ENCODE assay signal across 8 mouse cellular contexts in the genomic region with DNA sequence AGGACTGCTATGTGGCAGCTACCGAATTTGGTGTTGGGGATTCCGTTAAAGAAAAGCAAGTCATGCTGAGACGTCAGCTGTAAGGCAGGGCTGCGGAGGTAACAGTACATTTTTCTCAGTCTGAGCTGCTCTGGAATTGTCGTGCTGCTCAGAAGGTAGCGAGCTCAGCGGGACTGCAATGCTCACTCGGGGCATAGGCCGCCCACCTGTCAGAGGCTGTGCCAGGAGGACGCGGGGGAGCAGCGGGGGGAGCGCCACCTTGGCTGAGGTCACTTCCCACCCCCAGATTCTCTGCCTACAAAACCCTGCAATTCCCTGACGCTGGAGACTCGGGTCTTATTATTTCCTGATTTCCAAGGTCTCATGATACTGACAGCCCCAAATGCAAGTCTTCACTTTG. TPM values are rescaled to one million over a fixed set of nuclear protein-coding genes. Genes with fewer than 3 reads are reported as not detected.
DNase-seq lines count a peak whose midpoint lies in the region; ATAC-seq and TF ChIP-seq lines count a peak whose summit lies in the region.

No protein-coding gene starts in this region.

- no peak for TF ChIP-seq POLR2A in bone marrow macrophage, adult 2 months (IDR thresholded peaks at IDR 0.05; ENCODE audit: borderline replicate concordance, low read depth, low read length)

- H3K4me3 ChIP-seq in heart, embryonic 13.5 days = peak overlapping the region; percentile 75
- peak overlapping the region; percentile 69 for H3K4me3 ChIP-seq in bone marrow macrophage, adult 2 months (ENCODE audit: insufficient read depth, low read length)
- H3K4me3 ChIP-seq in erythroblast, embryonic 14.5 days (replicated peaks) = peak overlapping the region; percentile 75
- peak overlapping the region; percentile 68 for H3K4me3 ChIP-seq in hindbrain, embryonic 13.5 days
- peak overlapping the region; percentile 82 for H3K4me3 ChIP-seq in limb, embryonic 15.5 days

- H3K27ac ChIP-seq in heart, embryonic 13.5 days (replicated peaks) = peak overlapping the region; percentile 97
- peak overlapping the region; percentile 98 for H3K27ac ChIP-seq in bone marrow macrophage, adult 2 months (ENCODE audit: insufficient read depth, low read depth, low read length)
- peak overlapping the region; percentile 93 for H3K27ac ChIP-seq in hindbrain, embryonic 13.5 days
- peak overlapping the region; percentile 95 for H3K27ac ChIP-seq in limb, embryonic 15.5 days

- WGBS in heart, embryonic 13.5 days = 3% methylated on average over 15 of the region's 15 CpGs
- WGBS in hindbrain, embryonic 13.5 days = 4% methylated on average over 15 of the region's 15 CpGs
- under 1% methylated on average over 15 of the region's 15 CpGs for WGBS in limb, embryonic 15.5 days

- H3K9ac ChIP-seq in heart, embryonic 13.5 days = peak overlapping the region; percentile 97
- H3K9ac ChIP-seq in hindbrain, embryonic 13.5 days = peak overlapping the region; percentile 76
- H3K9ac ChIP-seq in limb, embryonic 15.5 days = peak overlapping the region; percentile 68

- ATAC-seq in heart, embryonic 13.5 days (ENCODE audit: extremely low read depth, insufficient number of reproducible peaks, low FRiP score, low TSS enrichment) = no peak
- ATAC-seq in hindbrain, embryonic 13.5 days (ENCODE audit: low FRiP score) = peak; percentile 31
- ATAC-seq in limb, embryonic 15.5 days (ENCODE audit: insufficient number of reproducible peaks, low FRiP score, low TSS enrichment, low read depth) = no peak; the same call in 1 of the 2 replicates
- peak; percentile 14; the same call in 1 of the 2 replicates for ATAC-seq in monocyte, adult 5-6 weeks (replicated peaks; ENCODE audit: insufficient number of reproducible peaks, low FRiP score, low TSS enrichment, poor library complexity, severe bottlenecking)

- no peaks in the 10 kb centered on the region; the same call in 1 of the 2 replicates for H3K27me3 ChIP-seq in heart, embryonic 13.5 days (replicated peaks)
- H3K27me3 ChIP-seq in erythroblast, embryonic 14.5 days (ENCODE audit: control insufficient read depth) = no peaks in the 10 kb centered on the region
- 0 out of 2 replicates have a peak, but pooled peaks cover 3% of the 10 kb centered on the region for H3K27me3 ChIP-seq in hindbrain, embryonic 13.5 days
- H3K27me3 ChIP-seq in limb, embryonic 15.5 days = no peaks in the 10 kb centered on the region

- peaks cover 15% of the 10 kb centered on the region for H3K4me1 ChIP-seq in heart, embryonic 13.5 days
- peaks cover 10% of the 10 kb centered on the region for H3K4me1 ChIP-seq in bone marrow macrophage, adult 2 months (ENCODE audit: control insufficient read depth, insufficient read depth, low read length)
- H3K4me1 ChIP-seq in erythroblast, embryonic 14.5 days (ENCODE audit: control insufficient read depth) = peaks cover 25% of the 10 kb centered on the region
- H3K4me1 ChIP-seq in hindbrain, embryonic 13.5 days (replicated peaks) = peaks cover 15% of the 10 kb centered on the region
- peaks cover 12% of the 10 kb centered on the region for H3K4me1 ChIP-seq in limb, embryonic 15.5 days

- no peak for TF ChIP-seq CTCF in bone marrow macrophage, adult 2 months (IDR thresholded peaks at IDR 0.05; ENCODE audit: low read depth, low read length)

- H3K4me2 ChIP-seq in heart, embryonic 13.5 days = peak overlapping the region; percentile 91
- peak overlapping the region; percentile 99 for H3K4me2 ChIP-seq in hindbrain, embryonic 13.5 days
- H3K4me2 ChIP-seq in limb, embryonic 15.5 days = peak overlapping the region; percentile 90

- peaks cover 25% of the 10 kb centered on the region for H3K36me3 ChIP-seq in heart, embryonic 13.5 days
- H3K36me3 ChIP-seq in erythroblast, embryonic 14.5 days (ENCODE audit: control insufficient read depth) = peaks cover 17% of the 10 kb centered on the region
- no peaks in the 10 kb centered on the region for H3K36me3 ChIP-seq in hindbrain, embryonic 13.5 days
- peaks cover 21% of the 10 kb centered on the region for H3K36me3 ChIP-seq in limb, embryonic 15.5 days

- DNase-seq in heart, adult 9 months (ENCODE audit: low spot score in 2 of 2) = no peak
- peak; percentile 82 for DNase-seq in testis, postnatal 10 days (ENCODE audit: low spot score)

- H3K9me3 ChIP-seq in heart, embryonic 13.5 days = no peaks in the 10 kb centered on the region
- no peaks in the 10 kb centered on the region for H3K9me3 ChIP-seq in erythroblast, embryonic 14.5 days (ENCODE audit: control insufficient read depth, low read length)
- no peaks in the 10 kb centered on the region for H3K9me3 ChIP-seq in hindbrain, embryonic 13.5 days
- no peaks in the 10 kb centered on the region for H3K9me3 ChIP-seq in limb, embryonic 15.5 days

RNA-seq across cellular contexts. Expression of gene Stx1b, which starts 16.5 kb away (rescaled TPM):
- 1.1 and 1.7 TPM in 2 replicates for polyA plus RNA-seq in heart, embryonic 13.5 days (2015; fragmentation: Nextera tagmentation; extraction: Ambion mirVana)
- polyA plus RNA-seq in bone marrow macrophage, adult 2 months (2012; ENCODE audit: insufficient read depth, insufficient read length, missing spikeins) = not detected in 2 replicates
- polyA plus RNA-seq in erythroblast, embryonic 14.5 days (2012) = 0.01 TPM in 1 of 2 replicates, not detected in the other
- polyA plus RNA-seq in hindbrain, embryonic 13.5 days (2015; fragmentation: Nextera tagmentation; extraction: Ambion mirVana) = 38.7 and 40.9 TPM in 2 replicates
- polyA plus RNA-seq in limb, embryonic 15.5 days (2015; fragmentation: Nextera tagmentation; extraction: Ambion mirVana) = 3.6 and 3.8 TPM in 2 replicates
- 0.11 TPM in 1 of 3 replicates, not detected in the others for total RNA-seq in monocyte, adult 5-6 weeks (2017)

RNA-seq across cellular contexts. Expression of gene Stx4a, which starts 16.8 kb away (rescaled TPM):
- 39.2 and 48.9 TPM in 2 replicates for polyA plus RNA-seq in heart, embryonic 13.5 days (2015; fragmentation: Nextera tagmentation; extraction: Ambion mirVana)
- polyA plus RNA-seq in bone marrow macrophage, adult 2 months (2012; ENCODE audit: insufficient read depth, insufficient read length, missing spikeins) = 152 and 168 TPM in 2 replicates
- polyA plus RNA-seq in erythroblast, embryonic 14.5 days (2012) = 1.4 and 1.5 TPM in 2 replicates
- 22.2 and 24.3 TPM in 2 replicates for polyA plus RNA-seq in hindbrain, embryonic 13.5 days (2015; fragmentation: Nextera tagmentation; extraction: Ambion mirVana)
- 72.5 and 79.5 TPM in 2 replicates for polyA plus RNA-seq in limb, embryonic 15.5 days (2015; fragmentation: Nextera tagmentation; extraction: Ambion mirVana)
- 98.1 to 120 TPM (median 102 TPM) in 3 replicates for total RNA-seq in monocyte, adult 5-6 weeks (2017)

RNA-seq across cellular contexts. Expression of gene Zfp646, which starts 35.1 kb away (rescaled TPM):
- polyA plus RNA-seq in heart, embryonic 13.5 days (2015; fragmentation: Nextera tagmentation; extraction: Ambion mirVana) = 5.6 and 6.6 TPM in 2 replicates
- polyA plus RNA-seq in bone marrow macrophage, adult 2 months (2012; ENCODE audit: insufficient read depth, insufficient read length, missing spikeins) = 14.7 and 16.7 TPM in 2 replicates
- polyA plus RNA-seq in erythroblast, embryonic 14.5 days (2012) = 1.3 TPM in 2 replicates
- 11.0 TPM in 2 replicates for polyA plus RNA-seq in hindbrain, embryonic 13.5 days (2015; fragmentation: Nextera tagmentation; extraction: Ambion mirVana)
- 9.1 and 10.0 TPM in 2 replicates for polyA plus RNA-seq in limb, embryonic 15.5 days (2015; fragmentation: Nextera tagmentation; extraction: Ambion mirVana)
- 49.9 to 74.6 TPM (median 50.8 TPM) in 3 replicates for total RNA-seq in monocyte, adult 5-6 weeks (2017)

RNA-seq across cellular contexts. Expression of gene Zfp668, which starts 35.7 kb away (rescaled TPM):
- 9.7 and 10.4 TPM in 2 replicates for polyA plus RNA-seq in heart, embryonic 13.5 days (2015; fragmentation: Nextera tagmentation; extraction: Ambion mirVana)
- 8.0 and 9.8 TPM in 2 replicates for polyA plus RNA-seq in bone marrow macrophage, adult 2 months (2012; ENCODE audit: insufficient read depth, insufficient read length, missing spikeins)
- 1.3 and 1.5 TPM in 2 replicates for polyA plus RNA-seq in erythroblast, embryonic 14.5 days (2012)
- polyA plus RNA-seq in hindbrain, embryonic 13.5 days (2015; fragmentation: Nextera tagmentation; extraction: Ambion mirVana) = 37.9 and 39.3 TPM in 2 replicates
- 16.4 TPM in 2 replicates for polyA plus RNA-seq in limb, embryonic 15.5 days (2015; fragmentation: Nextera tagmentation; extraction: Ambion mirVana)
- 1.6 to 7.1 TPM (median 6.4 TPM) in 3 replicates for total RNA-seq in monocyte, adult 5-6 weeks (2017)

RNA-seq across cellular contexts. Expression of gene Hsd3b7, which starts 40.5 kb away (rescaled TPM):
- polyA plus RNA-seq in heart, embryonic 13.5 days (2015; fragmentation: Nextera tagmentation; extraction: Ambion mirVana) = 19.5 and 21.6 TPM in 2 replicates
- polyA plus RNA-seq in bone marrow macrophage, adult 2 months (2012; ENCODE audit: insufficient read depth, insufficient read length, missing spikeins) = 43.4 and 47.9 TPM in 2 replicates
- polyA plus RNA-seq in erythroblast, embryonic 14.5 days (2012) = 0.43 and 0.50 TPM in 2 replicates
- 9.6 TPM in 2 replicates for polyA plus RNA-seq in hindbrain, embryonic 13.5 days (2015; fragmentation: Nextera tagmentation; extraction: Ambion mirVana)
- polyA plus RNA-seq in limb, embryonic 15.5 days (2015; fragmentation: Nextera tagmentation; extraction: Ambion mirVana) = 18.7 and 23.8 TPM in 2 replicates
- total RNA-seq in monocyte, adult 5-6 weeks (2017) = 8.6 to 11.1 TPM (median 9.4 TPM) in 3 replicates

Comparison
In these comparisons a context has a peak if more than half of its experiments do, and no peak if none do; other contexts are left out.
1. ATAC-seq: peak in hindbrain, embryonic 13.5 days (single experiment) and monocyte, adult 5-6 weeks (single experiment); none in heart, embryonic 13.5 days (single experiment) and limb, embryonic 15.5 days (single experiment).
2. Peak in every context shown above with its lines, with median percentiles within 50 percentile points of each other: H3K27ac ChIP-seq, H3K4me2 ChIP-seq, H3K4me3 ChIP-seq and H3K9ac ChIP-seq.